ENCODE assay signal across 8 mouse cellular contexts in genomic region chr13:55601611-55602010, GRCm38 (mm10). TPM values are rescaled to one million over a fixed set of nuclear protein-coding genes. Genes with fewer than 3 reads are reported as not detected.
DNase-seq lines count a peak whose midpoint lies in the region; ATAC-seq and TF ChIP-seq lines count a peak whose summit lies in the region.
"Had no signal": no experiment of that assay in that cellular context is flagged by ENCODE, and none has a peak within 500 bp of the region (broad histone marks: within the 10 kb centered on the region; RNA-seq: fewer than 3 reads in every experiment).

No protein-coding gene starts in this region.

- H3K9me3 ChIP-seq in forebrain, embryonic 14.5 days (replicated peaks; ENCODE audit: control insufficient read depth, low read length) = no peaks in the 10 kb centered on the region
- H3K9me3 ChIP-seq in hindbrain, embryonic 14.5 days (ENCODE audit: control insufficient read depth, low read length) = no peaks in the 10 kb centered on the region
- H3K9me3 ChIP-seq in midbrain, embryonic 15.5 days = no peaks in the 10 kb centered on the region
- H3K9me3 ChIP-seq: lung, embryonic 15.5 days had no signal

- H3K4me2 ChIP-seq in forebrain, embryonic 14.5 days (ENCODE audit: low read length) = peak overlapping the region; percentile 72
- peak overlapping the region; percentile 82 for H3K4me2 ChIP-seq in hindbrain, embryonic 14.5 days (replicated peaks)
- peak overlapping the region; percentile 59; the same call in 1 of the 2 replicates for H3K4me2 ChIP-seq in midbrain, embryonic 15.5 days

- WGBS in forebrain, embryonic 14.5 days = 12% methylated on average over 3 of the region's 3 CpGs
- WGBS in hindbrain, embryonic 14.5 days = 5% methylated on average over 3 of the region's 3 CpGs
- WGBS in midbrain, embryonic 15.5 days = 12% methylated on average over 3 of the region's 3 CpGs
- WGBS in spleen, adult 2 months = 3% methylated on average over 3 of the region's 3 CpGs

- intact Hi-C loops in left cerebral cortex, postnatal 14 days (cut with DNase I) = loop anchor here (2.0 kb wide), 1 partner anchor 33 kb away; the partner anchor contains the start of gene Ddx46

- no peak overlapping the region for H3K9ac ChIP-seq in forebrain, embryonic 14.5 days (ENCODE audit: low read length)
- no peak overlapping the region; the same call in 1 of the 2 replicates for H3K9ac ChIP-seq in hindbrain, embryonic 14.5 days
- no peak overlapping the region for H3K9ac ChIP-seq in midbrain, embryonic 15.5 days
- H3K9ac ChIP-seq: lung, embryonic 15.5 days had no signal

- peak; percentile 84 for TF ChIP-seq CTCF in bone marrow macrophage, adult 2 months (IDR thresholded peaks at IDR 0.05; ENCODE audit: low read depth, low read length)
- TF ChIP-seq CTCF in spleen, adult 2 months (IDR thresholded peaks at IDR 0.05; ENCODE audit: extremely low read depth, insufficient read depth, insufficient read length, insufficient replicate concordance) = peak; percentile 82; the same call in 1 of the 2 replicates

- ATAC-seq in forebrain, embryonic 14.5 days = no peak
- ATAC-seq in hindbrain, embryonic 14.5 days (ENCODE audit: low FRiP score) = no peak
- no peak for ATAC-seq in midbrain, embryonic 15.5 days (replicated peaks)

- H3K27ac ChIP-seq in bone marrow macrophage, adult 2 months (ENCODE audit: insufficient read depth, low read depth, low read length) = no peak overlapping the region
- H3K27ac ChIP-seq in forebrain, embryonic 14.5 days (ENCODE audit: low read depth, low read length) = no peak overlapping the region
- H3K27ac ChIP-seq in hindbrain, embryonic 14.5 days = no peak overlapping the region
- no peak overlapping the region for H3K27ac ChIP-seq in midbrain, embryonic 15.5 days
- H3K27ac ChIP-seq in spleen, adult 2 months (ENCODE audit: insufficient read depth, low read length) = no peak overlapping the region
- H3K27ac ChIP-seq: lung, embryonic 15.5 days had no signal

- H3K27me3 ChIP-seq in forebrain, embryonic 14.5 days (replicated peaks; ENCODE audit: control insufficient read depth, insufficient read depth, low read length) = no peaks in the 10 kb centered on the region
- no peaks in the 10 kb centered on the region for H3K27me3 ChIP-seq in hindbrain, embryonic 14.5 days (ENCODE audit: control insufficient read depth, insufficient read depth, low read length)
- H3K27me3 ChIP-seq in midbrain, embryonic 15.5 days (replicated peaks) = no peaks in the 10 kb centered on the region
- no peaks in the 10 kb centered on the region for H3K27me3 ChIP-seq in spleen, adult 2 months (ENCODE audit: control insufficient read depth, insufficient read depth, low read length)
- H3K27me3 ChIP-seq: lung, embryonic 15.5 days had no signal

- peaks cover 34% of the 10 kb centered on the region for H3K36me3 ChIP-seq in forebrain, embryonic 14.5 days (ENCODE audit: control insufficient read depth, insufficient read depth, low read length)
- H3K36me3 ChIP-seq in hindbrain, embryonic 14.5 days (replicated peaks; ENCODE audit: control insufficient read depth, insufficient read depth) = peaks cover 48% of the 10 kb centered on the region
- peaks cover 14% of the 10 kb centered on the region for H3K36me3 ChIP-seq in midbrain, embryonic 15.5 days (replicated peaks)
- peaks cover 13% of the 10 kb centered on the region for H3K36me3 ChIP-seq in spleen, adult 2 months (ENCODE audit: control insufficient read depth, insufficient read depth, low read length)

- peak; percentile 67 for DNase-seq in MEL-GATA-1-ER (ENCODE audit: extremely low read depth, low read depth)
- peak; percentile 87 for DNase-seq in forebrain, embryonic 14.5 days (ENCODE audit: low spot score)
- DNase-seq in hindbrain, embryonic 14.5 days (ENCODE audit: low spot score) = peak; percentile 92
- DNase-seq in left cerebral cortex, postnatal 14 days (ENCODE audit: low spot score in 2 of 2) = peak; percentile 90
- DNase-seq in spleen, adult 2 months (ENCODE audit: low read depth in 1 of 2, low spot score in 2 of 2) = peak in 1 of 2 experiments; percentile 78

- TF ChIP-seq POLR2A in bone marrow macrophage, adult 2 months (IDR thresholded peaks at IDR 0.05; ENCODE audit: borderline replicate concordance, low read depth, low read length) = no peak
- TF ChIP-seq POLR2A in spleen, adult 2 months (IDR thresholded peaks at IDR 0.05; ENCODE audit: low read depth, low read length) = no peak

- 0 out of 2 replicates have a peak, but pooled peaks cover 3% of the 10 kb centered on the region for H3K4me1 ChIP-seq in bone marrow macrophage, adult 2 months (ENCODE audit: control insufficient read depth, insufficient read depth, low read length)
- peaks cover 7% of the 10 kb centered on the region; the same call in 1 of the 2 replicates for H3K4me1 ChIP-seq in forebrain, embryonic 14.5 days (ENCODE audit: control insufficient read depth, insufficient read depth, low read length)
- peaks cover 9% of the 10 kb centered on the region for H3K4me1 ChIP-seq in hindbrain, embryonic 14.5 days (replicated peaks; ENCODE audit: control insufficient read depth, insufficient read depth, low read length)
- H3K4me1 ChIP-seq in midbrain, embryonic 15.5 days = peaks cover 27% of the 10 kb centered on the region
- H3K4me1 ChIP-seq in spleen, adult 2 months (ENCODE audit: control insufficient read depth, insufficient read depth, insufficient read length) = peaks cover 5% of the 10 kb centered on the region; the same call in 1 of the 2 replicates

- H3K4me3 ChIP-seq in bone marrow macrophage, adult 2 months (ENCODE audit: insufficient read depth, low read length) = no peak overlapping the region
- no peak overlapping the region for H3K4me3 ChIP-seq in forebrain, embryonic 14.5 days (ENCODE audit: low read depth, low read length)
- peak overlapping the region; percentile 81; the same call in 1 of the 2 replicates for H3K4me3 ChIP-seq in hindbrain, embryonic 14.5 days (replicated peaks; ENCODE audit: low read length)
- no peak overlapping the region for H3K4me3 ChIP-seq in midbrain, embryonic 15.5 days
- no peak overlapping the region for H3K4me3 ChIP-seq in spleen, adult 2 months (ENCODE audit: extremely low read depth, insufficient read depth, insufficient read length)

RNA-seq across cellular contexts. Expression of gene B4galt7, which starts 1.9 kb away (rescaled TPM):
- 25.2 and 27.5 TPM in 2 replicates for polyA plus RNA-seq in bone marrow macrophage, adult 2 months (2012; ENCODE audit: insufficient read depth, insufficient read length, missing spikeins)
- polyA plus RNA-seq in forebrain, embryonic 14.5 days (2014; fragmentation: Nextera tagmentation; extraction: Ambion mirVana) = 10.4 and 12.2 TPM in 2 replicates
- 18.3 and 25.3 TPM in 2 replicates for polyA plus RNA-seq in hindbrain, embryonic 14.5 days (2014; fragmentation: Nextera tagmentation; extraction: Ambion mirVana)
- total RNA-seq in left cerebral cortex, postnatal 14 days (2021) = 10 to 100 TPM; 22.6 to 23.3 TPM
- polyA plus RNA-seq in midbrain, embryonic 15.5 days (2015; fragmentation: Nextera tagmentation; extraction: Ambion mirVana) = 48.6 and 51.4 TPM in 2 replicates
- 22.8 and 25.7 TPM in 2 replicates for polyA plus RNA-seq in spleen, adult 2 months (2012; rRNA removed)

RNA-seq across cellular contexts. Expression of gene Caml, which starts 21.2 kb away (rescaled TPM):
- polyA plus RNA-seq in bone marrow macrophage, adult 2 months (2012; ENCODE audit: insufficient read depth, insufficient read length, missing spikeins) = 44.9 and 45.8 TPM in 2 replicates
- 92.9 and 105 TPM in 2 replicates for polyA plus RNA-seq in forebrain, embryonic 14.5 days (2014; fragmentation: Nextera tagmentation; extraction: Ambion mirVana)
- 105 and 107 TPM in 2 replicates for polyA plus RNA-seq in hindbrain, embryonic 14.5 days (2014; fragmentation: Nextera tagmentation; extraction: Ambion mirVana)
- total RNA-seq in left cerebral cortex, postnatal 14 days (2021) = 10 to 100 TPM; 41.2 to 49.3 TPM
- polyA plus RNA-seq in midbrain, embryonic 15.5 days (2015; fragmentation: Nextera tagmentation; extraction: Ambion mirVana) = 94.4 and 103 TPM in 2 replicates
- 7.6 and 8.5 TPM in 2 replicates for polyA plus RNA-seq in spleen, adult 2 months (2012; rRNA removed)

RNA-seq across cellular contexts. Expression of gene Tmed9, which starts 28.1 kb away (rescaled TPM):
- 90.3 and 94.9 TPM in 2 replicates for polyA plus RNA-seq in bone marrow macrophage, adult 2 months (2012; ENCODE audit: insufficient read depth, insufficient read length, missing spikeins)
- polyA plus RNA-seq in forebrain, embryonic 14.5 days (2014; fragmentation: Nextera tagmentation; extraction: Ambion mirVana) = 66.6 and 70.4 TPM in 2 replicates
- 45.7 and 53.6 TPM in 2 replicates for polyA plus RNA-seq in hindbrain, embryonic 14.5 days (2014; fragmentation: Nextera tagmentation; extraction: Ambion mirVana)
- total RNA-seq in left cerebral cortex, postnatal 14 days (2021) = 100 to 1,000 TPM; 117 to 123 TPM
- 93.5 and 93.8 TPM in 2 replicates for polyA plus RNA-seq in midbrain, embryonic 15.5 days (2015; fragmentation: Nextera tagmentation; extraction: Ambion mirVana)
- polyA plus RNA-seq in spleen, adult 2 months (2012; rRNA removed) = 42.4 and 45.7 TPM in 2 replicates

RNA-seq across cellular contexts. Expression of gene Fam193b, which starts 30.7 kb away (rescaled TPM):
- 45.6 and 47.6 TPM in 2 replicates for polyA plus RNA-seq in bone marrow macrophage, adult 2 months (2012; ENCODE audit: insufficient read depth, insufficient read length, missing spikeins)
- polyA plus RNA-seq in forebrain, embryonic 14.5 days (2014; fragmentation: Nextera tagmentation; extraction: Ambion mirVana) = 34.3 and 42.5 TPM in 2 replicates
- polyA plus RNA-seq in hindbrain, embryonic 14.5 days (2014; fragmentation: Nextera tagmentation; extraction: Ambion mirVana) = 41.4 and 47.4 TPM in 2 replicates
- 10 to 100 TPM; 62.8 to 71.1 TPM for total RNA-seq in left cerebral cortex, postnatal 14 days (2021)
- polyA plus RNA-seq in midbrain, embryonic 15.5 days (2015; fragmentation: Nextera tagmentation; extraction: Ambion mirVana) = 62.9 and 65.2 TPM in 2 replicates
- polyA plus RNA-seq in spleen, adult 2 months (2012; rRNA removed) = 119 and 122 TPM in 2 replicates

RNA-seq across cellular contexts. Expression of gene Ddx46, which starts 33.2 kb away (rescaled TPM):
- polyA plus RNA-seq in bone marrow macrophage, adult 2 months (2012; ENCODE audit: insufficient read depth, insufficient read length, missing spikeins) = 53.3 and 59.2 TPM in 2 replicates
- 25.4 and 29.9 TPM in 2 replicates for polyA plus RNA-seq in forebrain, embryonic 14.5 days (2014; fragmentation: Nextera tagmentation; extraction: Ambion mirVana)
- 24.8 and 25.6 TPM in 2 replicates for polyA plus RNA-seq in hindbrain, embryonic 14.5 days (2014; fragmentation: Nextera tagmentation; extraction: Ambion mirVana)
- total RNA-seq in left cerebral cortex, postnatal 14 days (2021) = 10 to 100 TPM; 37.8 to 44.3 TPM
- polyA plus RNA-seq in midbrain, embryonic 15.5 days (2015; fragmentation: Nextera tagmentation; extraction: Ambion mirVana) = 26.0 and 27.2 TPM in 2 replicates
- polyA plus RNA-seq in spleen, adult 2 months (2012; rRNA removed) = 10.4 and 12.3 TPM in 2 replicates
